Mouse (Mus musculus): ENCODE data around the gene Spg20. TPM values are rescaled to one million over a fixed set of nuclear protein-coding genes. Genes with fewer than 3 reads are reported as not detected.

The Spg20 gene
- polyA plus RNA-seq, 1 experiment from 2014 or later, result 67.3 TPM

- ATAC-seq (ENCODE audit: low read depth) (no peak), DNase-seq (ENCODE audit: low spot score) (no peak)
- Histone ChIP-seq H3K27me3 (replicated peaks; ENCODE audit: control insufficient read depth, insufficient read depth, low read length) (no peaks in the 10 kb centered on the region), H3K4me2 (ENCODE audit: low read depth, low read length) (no peak overlapping the region), H3K4me1 (ENCODE audit: control insufficient read depth, insufficient read depth, low read length) (no peaks in the 10 kb centered on the region), H3K4me3 (ENCODE audit: low read depth, low read length) (no peak overlapping the region), H3K36me3 (ENCODE audit: control insufficient read depth, insufficient read depth, low read length) (peaks cover 92% of the 10 kb centered on the region), H3K9me3 (ENCODE audit: control insufficient read depth, low read length) (no peaks in the 10 kb centered on the region), H3K27ac (replicated peaks; ENCODE audit: low read depth, low read length) (no peak overlapping the region), H3K9ac (ENCODE audit: low read depth, low read length) (no peak overlapping the region)
- WGBS, result 83% methylated on average over 3 of the region's 3 CpGs
Observed at GRCm38 (mm10) chr3:55122336-55122870, 10.5 kb downstream of the Spg20 start.

- DNase-seq (ENCODE audit: low spot score), result peak; percentile 55
- Histone ChIP-seq H3K4me1 (ENCODE audit: control insufficient read depth, insufficient read depth, low read length) (no peaks in the 10 kb centered on the region), H3K36me3 (ENCODE audit: control insufficient read depth, insufficient read depth, low read length) (peaks cover 92% of the 10 kb centered on the region), H3K27me3 (replicated peaks; ENCODE audit: control insufficient read depth, insufficient read depth, low read length) (no peaks in the 10 kb centered on the region), H3K9ac (ENCODE audit: low read depth, low read length) (no peak overlapping the region), H3K27ac (replicated peaks; ENCODE audit: low read depth, low read length) (no peak overlapping the region), H3K4me2 (ENCODE audit: low read depth, low read length) (no peak overlapping the region), H3K4me3 (ENCODE audit: low read depth, low read length) (no peak overlapping the region), H3K9me3 (ENCODE audit: control insufficient read depth, low read length) (no peaks in the 10 kb centered on the region)
- 72% methylated on average over 4 of the region's 4 CpGs for WGBS
- ATAC-seq (ENCODE audit: low read depth), result peak; percentile 73
Observed at GRCm38 (mm10) chr3:55123064-55123463, 11.2 kb downstream of the Spg20 start.

- Histone ChIP-seq H3K4me2 (ENCODE audit: low read depth, low read length) (no peak overlapping the region), H3K27ac (replicated peaks; ENCODE audit: low read depth, low read length) (no peak overlapping the region), H3K9me3 (ENCODE audit: control insufficient read depth, low read length) (no peaks in the 10 kb centered on the region), H3K9ac (ENCODE audit: low read depth, low read length) (no peak overlapping the region), H3K36me3 (ENCODE audit: control insufficient read depth, insufficient read depth, low read length) (peaks cover 97% of the 10 kb centered on the region), H3K4me1 (ENCODE audit: control insufficient read depth, insufficient read depth, low read length) (no peaks in the 10 kb centered on the region), H3K27me3 (replicated peaks; ENCODE audit: control insufficient read depth, insufficient read depth, low read length) (no peaks in the 10 kb centered on the region), H3K4me3 (ENCODE audit: low read depth, low read length) (no peak overlapping the region)
- 89% methylated on average over 4 of the region's 4 CpGs for WGBS
- DNase-seq (ENCODE audit: low spot score) (no peak), ATAC-seq (ENCODE audit: low read depth) (no peak)
Observed at GRCm38 (mm10) chr3:55129181-55129692, 17.3 kb downstream of the Spg20 start.

GRCm38 (mm10) chr3:55131576-55132233 lies 19.8 kb downstream of the Spg20 start:
- H3K36me3 ChIP-seq (ENCODE audit: control insufficient read depth, insufficient read depth, low read length), result peaks cover 97% of the 10 kb centered on the region
- H3K4me1 ChIP-seq (ENCODE audit: control insufficient read depth, insufficient read depth, low read length), result no peaks in the 10 kb centered on the region
- 87% methylated on average over 6 of the region's 6 CpGs for WGBS
- H3K9ac ChIP-seq (ENCODE audit: low read depth, low read length), result no peak overlapping the region
- no peak overlapping the region for H3K4me2 ChIP-seq (ENCODE audit: low read depth, low read length)
- no peaks in the 10 kb centered on the region for H3K27me3 ChIP-seq (replicated peaks; ENCODE audit: control insufficient read depth, insufficient read depth, low read length)
- peak; percentile 17 for DNase-seq (ENCODE audit: low spot score)
- H3K9me3 ChIP-seq (ENCODE audit: control insufficient read depth, low read length), result no peaks in the 10 kb centered on the region
- H3K27ac ChIP-seq (replicated peaks; ENCODE audit: low read depth, low read length), result no peak overlapping the region
- no peak for ATAC-seq (ENCODE audit: low read depth)
- no peak overlapping the region for H3K4me3 ChIP-seq (ENCODE audit: low read depth, low read length)

- H3K9me3 ChIP-seq (ENCODE audit: control insufficient read depth, low read length), result no peaks in the 10 kb centered on the region
- no peaks in the 10 kb centered on the region for H3K27me3 ChIP-seq (replicated peaks; ENCODE audit: control insufficient read depth, insufficient read depth, low read length)
- no peak within 1 kb of the TSS for H3K4me2 ChIP-seq (ENCODE audit: low read depth, low read length)
- H3K27ac ChIP-seq (replicated peaks; ENCODE audit: low read depth, low read length), result no peak within 1 kb of the TSS
- no peaks in the 10 kb centered on the region for H3K4me1 ChIP-seq (ENCODE audit: control insufficient read depth, insufficient read depth, low read length)
- no peak within 1 kb of the TSS for H3K4me3 ChIP-seq (ENCODE audit: low read depth, low read length)
- peaks cover 60% of the 10 kb centered on the region for H3K36me3 ChIP-seq (ENCODE audit: control insufficient read depth, insufficient read depth, low read length)
- H3K9ac ChIP-seq (ENCODE audit: low read depth, low read length), result no peak within 1 kb of the TSS
- ATAC-seq (ENCODE audit: low read depth) (no peak), DNase-seq (ENCODE audit: low spot score) (no peak)
Observed at GRCm38 (mm10) chr3:55137039-55137438, 25.1 kb downstream of the Spg20 start, which contains the start of gene Ccdc169. Ccdc169 (plus strand) TSS chr3:55137339.

- 96% methylated on average over 12 of the region's 12 CpGs for WGBS
- no peaks in the 10 kb centered on the region for H3K4me1 ChIP-seq (ENCODE audit: control insufficient read depth, insufficient read depth, low read length)
Observed at GRCm38 (mm10) chr3:55139837-55140236, 27.9 kb downstream of the Spg20 start.

GRCm38 (mm10) chr3:55141401-55141800 lies 29.5 kb downstream of the Spg20 start:
- 49% methylated on average over 2 of the region's 2 CpGs for WGBS
- Histone ChIP-seq H3K36me3 (ENCODE audit: control insufficient read depth, insufficient read depth, low read length) (peaks cover 18% of the 10 kb centered on the region), H3K4me3 (ENCODE audit: low read depth, low read length) (no peak overlapping the region), H3K9me3 (ENCODE audit: control insufficient read depth, low read length) (no peaks in the 10 kb centered on the region), H3K27ac (replicated peaks; ENCODE audit: low read depth, low read length) (no peak overlapping the region), H3K4me1 (ENCODE audit: control insufficient read depth, insufficient read depth, low read length) (no peaks in the 10 kb centered on the region), H3K27me3 (replicated peaks; ENCODE audit: control insufficient read depth, insufficient read depth, low read length) (no peaks in the 10 kb centered on the region), H3K9ac (ENCODE audit: low read depth, low read length) (no peak overlapping the region), H3K4me2 (ENCODE audit: low read depth, low read length) (no peak overlapping the region)
- no peak for DNase-seq (ENCODE audit: low spot score)
- no peak for ATAC-seq (ENCODE audit: low read depth)

More at GRCm38 (mm10) chr3:55139837-55140236, 27.9 kb downstream of the Spg20 start:
- peaks cover 34% of the 10 kb centered on the region for H3K36me3 ChIP-seq (ENCODE audit: control insufficient read depth, insufficient read depth, low read length)
- no peak overlapping the region for H3K27ac ChIP-seq (replicated peaks; ENCODE audit: low read depth, low read length)
- ATAC-seq (ENCODE audit: low read depth) (no peak), DNase-seq (ENCODE audit: low spot score) (no peak)
- H3K9ac ChIP-seq (ENCODE audit: low read depth, low read length), result no peak overlapping the region
- no peak overlapping the region for H3K4me2 ChIP-seq (ENCODE audit: low read depth, low read length)
- H3K4me3 ChIP-seq (ENCODE audit: low read depth, low read length), result no peak overlapping the region
- no peaks in the 10 kb centered on the region for H3K9me3 ChIP-seq (ENCODE audit: control insufficient read depth, low read length)
- H3K27me3 ChIP-seq (replicated peaks; ENCODE audit: control insufficient read depth, insufficient read depth, low read length), result no peaks in the 10 kb centered on the region

- H3K36me3 ChIP-seq (ENCODE audit: control insufficient read depth, insufficient read depth, low read length), result no peaks in the 10 kb centered on the region
- peaks cover 5% of the 10 kb centered on the region; the same call in 1 of the 2 replicates for H3K4me1 ChIP-seq (ENCODE audit: control insufficient read depth, insufficient read depth, low read length)
- 73% methylated on average over 4 of the region's 4 CpGs for WGBS
- no peak overlapping the region for H3K9ac ChIP-seq (ENCODE audit: low read depth, low read length)
- no peak overlapping the region for H3K4me3 ChIP-seq (ENCODE audit: low read depth, low read length)
- no peak overlapping the region for H3K27ac ChIP-seq (replicated peaks; ENCODE audit: low read depth, low read length)
- no peaks in the 10 kb centered on the region for H3K27me3 ChIP-seq (replicated peaks; ENCODE audit: control insufficient read depth, insufficient read depth, low read length)
- no peak overlapping the region for H3K4me2 ChIP-seq (ENCODE audit: low read depth, low read length)
- no peaks in the 10 kb centered on the region for H3K9me3 ChIP-seq (ENCODE audit: control insufficient read depth, low read length)
- no peak for DNase-seq (ENCODE audit: low spot score)
- ATAC-seq (ENCODE audit: low read depth), result no peak
Observed at GRCm38 (mm10) chr3:55144916-55145315, 33.0 kb downstream of the Spg20 start.

GRCm38 (mm10) chr3:55146441-55146840 lies 34.5 kb downstream of the Spg20 start:
- Histone ChIP-seq H3K36me3 (ENCODE audit: control insufficient read depth, insufficient read depth, low read length) (no peaks in the 10 kb centered on the region), H3K27me3 (replicated peaks; ENCODE audit: control insufficient read depth, insufficient read depth, low read length) (no peaks in the 10 kb centered on the region), H3K27ac (replicated peaks; ENCODE audit: low read depth, low read length) (no peak overlapping the region), H3K9ac (ENCODE audit: low read depth, low read length) (no peak overlapping the region), H3K4me2 (ENCODE audit: low read depth, low read length) (no peak overlapping the region), H3K4me1 (ENCODE audit: control insufficient read depth, insufficient read depth, low read length) (peaks cover 5% of the 10 kb centered on the region; the same call in 1 of the 2 replicates), H3K4me3 (ENCODE audit: low read depth, low read length) (no peak overlapping the region), H3K9me3 (ENCODE audit: control insufficient read depth, low read length) (no peaks in the 10 kb centered on the region)
- no peak for DNase-seq (ENCODE audit: low spot score)
- 52% methylated on average over 6 of the region's 6 CpGs for WGBS
- ATAC-seq (ENCODE audit: low read depth), result no peak
